In genomic region chr5:19779224-19779623, GRCm38 (mm10) we compare ENCODE assay signal across 24 mouse cellular contexts.
DNase-seq lines count a peak whose midpoint lies in the region; ATAC-seq lines count a peak whose summit lies in the region.
"Had no signal": no experiment of that assay in that cellular context is flagged by ENCODE, and none has a peak within 500 bp of the region (broad histone marks: within the 10 kb centered on the region; RNA-seq: fewer than 3 reads in every experiment).

No protein-coding gene starts in this region.

- H3K27ac ChIP-seq in forebrain, embryonic 14.5 days (ENCODE audit: low read depth, low read length), result no peak overlapping the region
- no peak overlapping the region for H3K27ac ChIP-seq in forebrain, embryonic 11.5 days (ENCODE audit: low read depth, low read length)
- peak overlapping the region; percentile 84 for H3K27ac ChIP-seq in forebrain, embryonic 16.5 days (ENCODE audit: low read length)
- no peak overlapping the region for H3K27ac ChIP-seq in forebrain, embryonic 12.5 days
- H3K27ac ChIP-seq: embryonic facial prominence, embryonic 10.5 days; embryonic facial prominence, embryonic 12.5 days had no signal

- H3K9me3 ChIP-seq in forebrain, embryonic 14.5 days (replicated peaks; ENCODE audit: control insufficient read depth, low read length), result no peaks in the 10 kb centered on the region
- no peaks in the 10 kb centered on the region for H3K9me3 ChIP-seq in forebrain, embryonic 11.5 days (ENCODE audit: control insufficient read depth, low read length)
- no peaks in the 10 kb centered on the region for H3K9me3 ChIP-seq in forebrain, embryonic 16.5 days (ENCODE audit: control insufficient read depth, low read length)
- no peaks in the 10 kb centered on the region for H3K9me3 ChIP-seq in forebrain, embryonic 12.5 days
- H3K9me3 ChIP-seq: embryonic facial prominence, embryonic 10.5 days; embryonic facial prominence, embryonic 12.5 days; G1E had no signal

- H3K27me3 ChIP-seq in forebrain, embryonic 14.5 days (replicated peaks; ENCODE audit: control insufficient read depth, insufficient read depth, low read length), result no peaks in the 10 kb centered on the region
- H3K27me3 ChIP-seq in forebrain, embryonic 11.5 days (ENCODE audit: control insufficient read depth, insufficient read depth, low read length), result no peaks in the 10 kb centered on the region
- H3K27me3 ChIP-seq in forebrain, embryonic 16.5 days (replicated peaks; ENCODE audit: control insufficient read depth, insufficient read depth, low read length), result no peaks in the 10 kb centered on the region
- H3K27me3 ChIP-seq in forebrain, embryonic 12.5 days, result no peaks in the 10 kb centered on the region
- H3K27me3 ChIP-seq: CH12.LX; embryonic facial prominence, embryonic 12.5 days had no signal

- WGBS in forebrain, embryonic 14.5 days, result 86% methylated on average over 1 of the region's 1 CpGs
- WGBS in forebrain, embryonic 11.5 days, result 89% methylated on average over 1 of the region's 1 CpGs
- WGBS in forebrain, embryonic 16.5 days, result 64% methylated on average over 1 of the region's 1 CpGs
- 96% methylated on average over 1 of the region's 1 CpGs for WGBS in forebrain, embryonic 12.5 days

- no peak overlapping the region for H3K4me2 ChIP-seq in forebrain, embryonic 14.5 days (ENCODE audit: low read length)
- H3K4me2 ChIP-seq in forebrain, embryonic 11.5 days (ENCODE audit: low read depth, low read length, severe bottlenecking), result no peak overlapping the region
- no peak overlapping the region for H3K4me2 ChIP-seq in forebrain, embryonic 16.5 days (ENCODE audit: low read length)
- H3K4me2 ChIP-seq in forebrain, embryonic 12.5 days, result no peak overlapping the region
- H3K4me2 ChIP-seq: embryonic facial prominence, embryonic 12.5 days had no signal

- H3K9ac ChIP-seq in forebrain, embryonic 14.5 days (ENCODE audit: low read length), result no peak overlapping the region
- H3K9ac ChIP-seq in forebrain, embryonic 11.5 days (ENCODE audit: low read length), result no peak overlapping the region
- no peak overlapping the region for H3K9ac ChIP-seq in forebrain, embryonic 16.5 days (replicated peaks; ENCODE audit: low read depth, low read length)
- no peak overlapping the region for H3K9ac ChIP-seq in forebrain, embryonic 12.5 days
- H3K9ac ChIP-seq: embryonic facial prominence, embryonic 12.5 days had no signal

- peak; percentile 32 for DNase-seq in forebrain, embryonic 14.5 days (ENCODE audit: low spot score)
- no peak for DNase-seq in forebrain, embryonic 11.5 days (ENCODE audit: low spot score)
- no peak for DNase-seq in frontal cortex, postnatal 25 days (ENCODE audit: low spot score in 2 of 2)
- DNase-seq in brain, adult 2 months (ENCODE audit: low read depth, low spot score), result peak; percentile 39
- no peak for DNase-seq in heart, postnatal 4 days
- DNase-seq: adrenal gland, adult 8-10 months; adrenal gland, postnatal 14 days; adrenal gland, postnatal 36 days; B cell, adult 2 months; cerebellum, adult 11-12 months; cerebellum, adult 2 months; cerebellum, adult 9-10 months; cerebellum, postnatal 10 days; cerebellum, postnatal 25 days had no signal

- no peaks in the 10 kb centered on the region for H3K4me1 ChIP-seq in forebrain, embryonic 14.5 days (ENCODE audit: control insufficient read depth, insufficient read depth, low read length)
- H3K4me1 ChIP-seq in forebrain, embryonic 11.5 days (replicated peaks; ENCODE audit: control insufficient read depth, insufficient read depth, low read length), result no peaks in the 10 kb centered on the region
- peaks cover 5% of the 10 kb centered on the region; the same call in 1 of the 2 replicates for H3K4me1 ChIP-seq in forebrain, embryonic 16.5 days (replicated peaks; ENCODE audit: control insufficient read depth, insufficient read depth, low read length)
- no peaks in the 10 kb centered on the region for H3K4me1 ChIP-seq in forebrain, embryonic 12.5 days
- H3K4me1 ChIP-seq: embryonic facial prominence, embryonic 10.5 days; embryonic facial prominence, embryonic 12.5 days had no signal

- no peaks in the 10 kb centered on the region for H3K36me3 ChIP-seq in forebrain, embryonic 14.5 days (ENCODE audit: control insufficient read depth, insufficient read depth, low read length)
- no peaks in the 10 kb centered on the region for H3K36me3 ChIP-seq in forebrain, embryonic 11.5 days (ENCODE audit: control insufficient read depth, insufficient read depth, low read length)
- H3K36me3 ChIP-seq in forebrain, embryonic 16.5 days (ENCODE audit: control insufficient read depth, insufficient read depth), result no peaks in the 10 kb centered on the region
- H3K36me3 ChIP-seq in forebrain, embryonic 12.5 days (replicated peaks), result no peaks in the 10 kb centered on the region
- H3K36me3 ChIP-seq: embryonic facial prominence, embryonic 10.5 days; embryonic facial prominence, embryonic 12.5 days; G1E had no signal

- ATAC-seq in forebrain, embryonic 14.5 days, result no peak
- no peak for ATAC-seq in forebrain, embryonic 11.5 days (replicated peaks; ENCODE audit: low FRiP score)
- peak; percentile 64 for ATAC-seq in forebrain, embryonic 16.5 days
- ATAC-seq in forebrain, embryonic 12.5 days (ENCODE audit: low FRiP score), result no peak
- ATAC-seq in frontal cortex, adult (ENCODE audit: low TSS enrichment), result peak; percentile 52
- ATAC-seq: activated CD4-positive, CD25-positive, alpha-beta regulatory T cell, adult 4 months; CD4-positive, CD25-positive, alpha-beta regulatory T cell, adult 4 months; Patski had no signal

- no peak overlapping the region for H3K4me3 ChIP-seq in forebrain, embryonic 14.5 days (ENCODE audit: low read depth, low read length)
- no peak overlapping the region for H3K4me3 ChIP-seq in forebrain, embryonic 11.5 days (ENCODE audit: low read depth, low read length)
- no peak overlapping the region for H3K4me3 ChIP-seq in forebrain, embryonic 16.5 days (replicated peaks; ENCODE audit: low read length)
- H3K4me3 ChIP-seq in forebrain, embryonic 12.5 days (replicated peaks), result no peak overlapping the region
- H3K4me3 ChIP-seq: embryonic facial prominence, embryonic 10.5 days; embryonic facial prominence, embryonic 12.5 days had no signal

Comparison
In these comparisons a context has a peak if more than half of its experiments do, and no peak if none do; other contexts are left out.
1. ATAC-seq: peak in forebrain, embryonic 16.5 days (single experiment) and frontal cortex, adult (single experiment); none in forebrain, embryonic 14.5 days (single experiment), forebrain, embryonic 11.5 days (single experiment) and forebrain, embryonic 12.5 days (single experiment).
2. DNase-seq: peak in forebrain, embryonic 14.5 days (single experiment) and brain, adult 2 months (single experiment); none in forebrain, embryonic 11.5 days (single experiment), frontal cortex, postnatal 25 days (0 of 2) and heart, postnatal 4 days (single experiment).